Mouse (Mus musculus) erythroid progenitor cell, adult 5-6 weeks (primary cell): ENCODE measurements around the gene Atxn1. TPM values are rescaled to one million over a fixed set of nuclear protein-coding genes. Genes with fewer than 3 reads are reported as not detected.

Experiments
- ATAC-seq: replicated peaks from 2 replicates; pipeline ENCODE4 v1.8.0; 2016; ENCODE audit warnings: moderate number of reproducible peaks, mild to moderate bottlenecking, moderate TSS enrichment, inconsistent platforms; ENCODE audit not compliant: poor library complexity, low FRiP score, severe bottlenecking
- total RNA-seq, 2 experiments: library from RNA; stranded (forward) in 1 of 2; stranded (reverse) in 1 of 2; fragments of 150-400 nt in 1 of 2; fragments of 186-747, 209-891 nt in 1 of 2; gene quantifications; 2 replicates each; pipeline versions ENCODE4 v1.2.3 to v1.2.4; 2015 to 2017; ENCODE audit warnings: low replicate concordance in 2 of 2

Atxn1 gene
- total RNA-seq, 2 experiments from 2014 or later: 7.2 to 30.2 TPM

- peak; percentile 81 for ATAC-seq
These were observed 92.6 kb downstream of the Atxn1 start for GRCm38 (mm10) chr13:45872041-45872746.

GRCm38 (mm10) chr13:45871554-45871953 lies 93.3 kb downstream of the Atxn1 start:
- ATAC-seq: no peak

- no peak for ATAC-seq
These were observed 95.9 kb downstream of the Atxn1 start for GRCm38 (mm10) chr13:45868886-45869285.

- ATAC-seq: no peak
These were observed 97.5 kb downstream of the Atxn1 start for GRCm38 (mm10) chr13:45867273-45867672.

GRCm38 (mm10) chr13:45866615-45867245 lies 98.1 kb downstream of the Atxn1 start:
- peak; percentile 48; the same call in 1 of the 2 replicates for ATAC-seq

- no peak for ATAC-seq
These were observed 99.2 kb downstream of the Atxn1 start for GRCm38 (mm10) chr13:45865620-45866019.

- ATAC-seq: no peak
These were observed 101.0 kb downstream of the Atxn1 start for GRCm38 (mm10) chr13:45863779-45864178.

- ATAC-seq: no peak
These were observed 102.8 kb downstream of the Atxn1 start for GRCm38 (mm10) chr13:45861885-45862605.

GRCm38 (mm10) chr13:45861098-45861580 lies 103.7 kb downstream of the Atxn1 start:
- ATAC-seq: no peak

GRCm38 (mm10) chr13:45859081-45859709 lies 105.6 kb downstream of the Atxn1 start:
- no peak for ATAC-seq

- ATAC-seq: no peak
These were observed 107.4 kb downstream of the Atxn1 start for GRCm38 (mm10) chr13:45857416-45857815.

- no peak for ATAC-seq
These were observed 110.3 kb downstream of the Atxn1 start for GRCm38 (mm10) chr13:45854531-45854930.

GRCm38 (mm10) chr13:45853691-45854090 lies 111.1 kb downstream of the Atxn1 start:
- ATAC-seq: no peak

GRCm38 (mm10) chr13:45852288-45852687 lies 112.5 kb downstream of the Atxn1 start:
- no peak for ATAC-seq

GRCm38 (mm10) chr13:45851746-45852145 lies 113.1 kb downstream of the Atxn1 start:
- ATAC-seq: no peak

- ATAC-seq: no peak
These were observed 113.7 kb downstream of the Atxn1 start for GRCm38 (mm10) chr13:45851156-45851555.

GRCm38 (mm10) chr13:45850181-45850974 lies 114.4 kb downstream of the Atxn1 start:
- ATAC-seq: no peak

- ATAC-seq: peak; percentile 85
These were observed 115.4 kb downstream of the Atxn1 start for GRCm38 (mm10) chr13:45849145-45850023.
